Mouse (Mus musculus): ENCODE measurements at regions not wholly inside any gene's neighbourhood (a gene's known extent, or its start where the extent isn't known, plus 50 kb on each side); places are given as distances from the start of the nearest gene placed in this dataset.

DNA sequence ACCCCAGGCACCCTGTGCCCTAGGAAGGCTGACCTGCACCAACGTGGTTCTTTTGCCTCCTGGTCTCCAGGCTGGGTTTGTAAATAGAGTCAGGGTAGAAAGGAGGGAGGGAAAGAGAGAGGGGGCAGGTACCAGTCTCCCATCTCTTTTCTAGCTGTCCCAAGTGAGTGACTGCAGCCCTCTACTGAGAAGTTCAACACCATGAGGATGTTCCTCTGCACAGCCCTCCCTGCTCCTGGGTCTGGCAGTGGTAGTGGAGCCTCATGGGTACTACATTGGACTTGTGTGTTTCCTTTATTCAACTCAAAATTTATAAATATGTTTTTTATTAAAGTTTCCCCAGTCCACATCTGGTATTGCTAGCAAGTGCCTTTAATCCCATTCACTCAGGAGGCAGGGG lies 1002.6 kb downstream of the 4930447A16Rik start:
- Histone ChIP-seq H3K36me3 (replicated peaks in 1 of 2; ENCODE audit: control insufficient read depth in 1 of 2, insufficient read depth in 1 of 2, low read length in 1 of 2) (no peaks in the 10 kb centered on the region), H3K4me3 (replicated peaks in 1 of 3; ENCODE audit: low read depth in 2 of 3, low read length in 2 of 3, poor library complexity in 1 of 3) (no peak overlapping the region), H3K9ac (ENCODE audit: insufficient read depth, low read depth) (no peak overlapping the region), H3K4me1 (ENCODE audit: control insufficient read depth in 1 of 2, insufficient read depth in 2 of 2) (0 out of 4 replicates have a peak, but pooled peaks cover 0 to 2% of the 10 kb centered on the region in 2 experiments), H3K27ac (ENCODE audit: insufficient read depth, low read depth) (no peak overlapping the region), H3K79me2 (replicated peaks; ENCODE audit: control insufficient read depth, extremely low read depth, insufficient read depth, poor library complexity, severe bottlenecking) (no peaks in the 10 kb centered on the region), H3K9me3 (replicated peaks; ENCODE audit: low read length) (no peaks in the 10 kb centered on the region), H3K27me3 (replicated peaks) (no peaks in the 10 kb centered on the region), H3K4me2 (ENCODE audit: insufficient read depth, low read depth, poor library complexity, severe bottlenecking) (no peak overlapping the region)
- TF ChIP-seq ZMIZ1 (IDR thresholded peaks at IDR 0.05; ENCODE audit: low read depth, low read length): no peak
- TF ChIP-seq UBTF (IDR thresholded peaks at IDR 0.05; ENCODE audit: low read depth, low read length): no peak
- TF ChIP-seq TBP (conservative IDR thresholded peaks at IDR 0.05; ENCODE audit: low read depth, low read length): no peak
- no peak for TF ChIP-seq E2F4 (IDR thresholded peaks at IDR 0.05; ENCODE audit: insufficient replicate concordance, low read depth, low read length)
- no peak for TF ChIP-seq POLR2A (IDR thresholded peaks at IDR 0.05; ENCODE audit: low read depth, low read length)
- TF ChIP-seq POLR2AphosphoS2 (IDR thresholded peaks at IDR 0.05; ENCODE audit: low read depth, low read length): no peak
- TF ChIP-seq ELF1 (IDR thresholded peaks at IDR 0.05; ENCODE audit: low read depth, low read length): no peak
- TF ChIP-seq MAZ (IDR thresholded peaks at IDR 0.05; ENCODE audit: low read depth, low read length): no peak
- TF ChIP-seq RCOR1 (conservative IDR thresholded peaks at IDR 0.05; ENCODE audit: low read depth, low read length): no peak
- no peak for TF ChIP-seq EP300 (IDR thresholded peaks at IDR 0.05; ENCODE audit: low read length)
- no peak for TF ChIP-seq MYC (IDR thresholded peaks at IDR 0.05; ENCODE audit: low read depth, low read length)
- TF ChIP-seq PAX5 (IDR thresholded peaks at IDR 0.05; ENCODE audit: low read length): no peak
- TF ChIP-seq NELFE (IDR thresholded peaks at IDR 0.05; ENCODE audit: low read depth, low read length): no peak
- TF ChIP-seq ZKSCAN1 (IDR thresholded peaks at IDR 0.05; ENCODE audit: borderline replicate concordance, low read depth, low read length): no peak
- no peak for TF ChIP-seq BHLHE40 (IDR thresholded peaks at IDR 0.05; ENCODE audit: low read depth, low read length)
- TF ChIP-seq GABPA (IDR thresholded peaks at IDR 0.05; ENCODE audit: insufficient replicate concordance, low read depth, low read length): no peak
- in situ Hi-C loops (cut with MboI; ENCODE audit: low pct_ligation_motif_present, low pct_unique_long_range_greater_than_20kb, low sequenced_read_pairs) (no loop called here), dilution Hi-C loops (cut with MboI; ENCODE audit: extremely low pct_ligation_motif_present, extremely low pct_unique_long_range_greater_than_20kb, low sequenced_read_pairs) (no loop called here)
- DNase-seq (ENCODE audit: extremely low read depth): no peak

DNA sequence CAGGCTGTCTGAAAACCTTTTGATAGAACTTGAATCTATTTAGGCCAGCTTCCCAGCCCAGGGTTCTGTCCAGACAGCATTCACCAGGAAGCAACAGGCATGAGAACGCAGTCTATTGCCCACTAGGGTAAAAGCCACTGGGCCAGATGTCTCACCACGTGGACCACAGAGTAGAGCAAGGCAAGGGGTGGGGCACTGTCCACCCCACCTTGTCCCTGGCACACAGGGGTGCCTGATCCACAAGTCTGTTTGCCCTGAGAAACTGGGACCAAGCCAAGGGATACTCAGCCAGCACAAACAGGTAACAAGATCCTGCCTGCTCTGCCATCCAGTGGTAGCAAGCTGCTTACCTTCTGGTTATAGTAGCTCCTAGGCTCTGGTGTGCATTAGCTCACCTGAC lies 1006.3 kb downstream of the 4930447A16Rik start:
- TF ChIP-seq NELFE (IDR thresholded peaks at IDR 0.05; ENCODE audit: low read depth, low read length) (no peak), CTCF (conservative IDR thresholded peaks at IDR 0.05 in 1 of 2, IDR thresholded peaks at IDR 0.05 in 1 of 2; ENCODE audit: low read depth in 2 of 2, low read length in 2 of 2) (0 out of 4 replicates have a peak, but pooled peaks of 1 of the 2 experiments have one; percentile 1)
- peaks cover 8% of the 10 kb centered on the region for H3K9me3 ChIP-seq (replicated peaks; ENCODE audit: low read length)
- no peaks in the 10 kb centered on the region for H3K79me2 ChIP-seq (replicated peaks; ENCODE audit: control insufficient read depth, extremely low read depth, insufficient read depth, poor library complexity, severe bottlenecking)
- H3K4me2 ChIP-seq (ENCODE audit: insufficient read depth, low read depth, poor library complexity, severe bottlenecking): no peak overlapping the region
- H3K27ac ChIP-seq (ENCODE audit: insufficient read depth, low read depth): no peak overlapping the region
- H3K27me3 ChIP-seq (replicated peaks): no peaks in the 10 kb centered on the region
- no peak overlapping the region for H3K9ac ChIP-seq (ENCODE audit: insufficient read depth, low read depth)
- 0 out of 4 replicates have a peak, but pooled peaks cover 0 to 2% of the 10 kb centered on the region in 2 experiments for H3K4me1 ChIP-seq (ENCODE audit: control insufficient read depth in 1 of 2, insufficient read depth in 2 of 2)
- in situ Hi-C loops (cut with MboI; ENCODE audit: low pct_ligation_motif_present, low pct_unique_long_range_greater_than_20kb, low sequenced_read_pairs) (no loop called here), dilution Hi-C loops (cut with MboI; ENCODE audit: extremely low pct_ligation_motif_present, extremely low pct_unique_long_range_greater_than_20kb, low sequenced_read_pairs) (no loop called here)
- H3K36me3 ChIP-seq (replicated peaks in 1 of 2; ENCODE audit: control insufficient read depth in 1 of 2, insufficient read depth in 1 of 2, low read length in 1 of 2): no peaks in the 10 kb centered on the region
- no peak for DNase-seq (ENCODE audit: extremely low read depth)
- H3K4me3 ChIP-seq (replicated peaks in 1 of 3; ENCODE audit: low read depth in 2 of 3, low read length in 2 of 3, poor library complexity in 1 of 3): no peak overlapping the region

Data from CH12.LX (cell line).